In genomic region chr3:86793264-86793663, GRCm38 (mm10) we compare ENCODE assay signal across 10 mouse cellular contexts.
A peak's percentile ranks its signal among the peaks of the same experiment; 100 is the strongest.
DNase-seq lines count a peak whose midpoint lies in the region; ATAC-seq lines count a peak whose summit lies in the region.
"Had no signal": no experiment of that assay in that cellular context is flagged by ENCODE, and none has a peak within 500 bp of the region (broad histone marks: within the 10 kb centered on the region; RNA-seq: fewer than 3 reads in every experiment).

No protein-coding gene starts in this region.

- H3K27me3 ChIP-seq in hindbrain, embryonic 15.5 days: no peaks in the 10 kb centered on the region
- H3K27me3 ChIP-seq in hindbrain, embryonic 12.5 days: no peaks in the 10 kb centered on the region
- H3K27me3 ChIP-seq in embryonic facial prominence, embryonic 14.5 days (replicated peaks; ENCODE audit: control insufficient read depth, insufficient read depth, low read length): no peaks in the 10 kb centered on the region
- H3K27me3 ChIP-seq: embryonic facial prominence, embryonic 12.5 days had no signal

- H3K27ac ChIP-seq in hindbrain, embryonic 15.5 days (replicated peaks): peak overlapping the region; percentile 56
- H3K27ac ChIP-seq in hindbrain, embryonic 12.5 days: no peak overlapping the region
- H3K27ac ChIP-seq in embryonic facial prominence, embryonic 14.5 days (replicated peaks; ENCODE audit: low read depth, low read length): peak overlapping the region; percentile 24; the same call in 1 of the 2 replicates
- H3K27ac ChIP-seq: embryonic facial prominence, embryonic 12.5 days had no signal

- peaks cover 21% of the 10 kb centered on the region for H3K4me1 ChIP-seq in hindbrain, embryonic 15.5 days (replicated peaks)
- peaks cover 10% of the 10 kb centered on the region for H3K4me1 ChIP-seq in hindbrain, embryonic 12.5 days
- H3K4me1 ChIP-seq in embryonic facial prominence, embryonic 14.5 days (ENCODE audit: control insufficient read depth, insufficient read depth, low read length): peaks cover 20% of the 10 kb centered on the region

- no peak for ATAC-seq in hindbrain, embryonic 15.5 days (ENCODE audit: low FRiP score, low read depth)
- no peak for ATAC-seq in hindbrain, embryonic 12.5 days (ENCODE audit: low FRiP score)
- no peak for ATAC-seq in embryonic facial prominence, embryonic 14.5 days (ENCODE audit: low read depth)

- H3K4me2 ChIP-seq in hindbrain, embryonic 15.5 days: no peak overlapping the region
- no peak overlapping the region for H3K4me2 ChIP-seq in hindbrain, embryonic 12.5 days (replicated peaks)
- no peak overlapping the region for H3K4me2 ChIP-seq in embryonic facial prominence, embryonic 14.5 days (ENCODE audit: low read depth, low read length)
- H3K4me2 ChIP-seq: embryonic facial prominence, embryonic 12.5 days had no signal

- DNase-seq in adrenal gland, adult 2 months: peak; percentile 41
- no peak for DNase-seq in adrenal gland, adult 8-10 months
- DNase-seq in embryonic facial prominence, embryonic 14.5 days (ENCODE audit: low spot score): no peak
- DNase-seq in kidney, postnatal 4 days: peak; percentile 48 to 55
- no peak for DNase-seq in thymus, adult 18-20 months
- no peak for DNase-seq in frontal cortex, postnatal 10 days (ENCODE audit: low spot score in 2 of 2)
- DNase-seq: gastrocnemius, postnatal 10 days had no signal

- 70% methylated on average over 4 of the region's 4 CpGs for WGBS in hindbrain, embryonic 15.5 days
- 78% methylated on average over 4 of the region's 4 CpGs for WGBS in hindbrain, embryonic 12.5 days
- WGBS in embryonic facial prominence, embryonic 14.5 days: 72% methylated on average over 4 of the region's 4 CpGs

- no peak overlapping the region for H3K9ac ChIP-seq in hindbrain, embryonic 15.5 days
- H3K9ac ChIP-seq in hindbrain, embryonic 12.5 days: no peak overlapping the region
- H3K9ac ChIP-seq in embryonic facial prominence, embryonic 14.5 days (ENCODE audit: low read depth, low read length): no peak overlapping the region
- H3K9ac ChIP-seq: embryonic facial prominence, embryonic 12.5 days had no signal

- H3K4me3 ChIP-seq in hindbrain, embryonic 15.5 days: no peak overlapping the region
- H3K4me3 ChIP-seq in hindbrain, embryonic 12.5 days: no peak overlapping the region
- no peak overlapping the region for H3K4me3 ChIP-seq in embryonic facial prominence, embryonic 14.5 days (ENCODE audit: low read depth, low read length)
- H3K4me3 ChIP-seq: embryonic facial prominence, embryonic 12.5 days had no signal

- H3K9me3 ChIP-seq in hindbrain, embryonic 15.5 days: no peaks in the 10 kb centered on the region
- no peaks in the 10 kb centered on the region for H3K9me3 ChIP-seq in hindbrain, embryonic 12.5 days (replicated peaks)
- H3K9me3 ChIP-seq in embryonic facial prominence, embryonic 14.5 days (ENCODE audit: control insufficient read depth, low read length): no peaks in the 10 kb centered on the region
- H3K9me3 ChIP-seq: embryonic facial prominence, embryonic 12.5 days had no signal

- peaks cover 43% of the 10 kb centered on the region for H3K36me3 ChIP-seq in hindbrain, embryonic 15.5 days
- peaks cover 40% of the 10 kb centered on the region for H3K36me3 ChIP-seq in hindbrain, embryonic 12.5 days
- H3K36me3 ChIP-seq in embryonic facial prominence, embryonic 14.5 days (ENCODE audit: control insufficient read depth, insufficient read depth, low read length): 0 out of 2 replicates have a peak, but pooled peaks cover 3% of the 10 kb centered on the region

Comparison
In these comparisons a context has a peak if more than half of its experiments do, and no peak if none do; other contexts are left out.
1. DNase-seq: peak in adrenal gland, adult 2 months (single experiment) and kidney, postnatal 4 days (2 of 2); none in adrenal gland, adult 8-10 months (single experiment), embryonic facial prominence, embryonic 14.5 days (single experiment), thymus, adult 18-20 months (0 of 2) and frontal cortex, postnatal 10 days (0 of 2).